In the genomic region with DNA sequence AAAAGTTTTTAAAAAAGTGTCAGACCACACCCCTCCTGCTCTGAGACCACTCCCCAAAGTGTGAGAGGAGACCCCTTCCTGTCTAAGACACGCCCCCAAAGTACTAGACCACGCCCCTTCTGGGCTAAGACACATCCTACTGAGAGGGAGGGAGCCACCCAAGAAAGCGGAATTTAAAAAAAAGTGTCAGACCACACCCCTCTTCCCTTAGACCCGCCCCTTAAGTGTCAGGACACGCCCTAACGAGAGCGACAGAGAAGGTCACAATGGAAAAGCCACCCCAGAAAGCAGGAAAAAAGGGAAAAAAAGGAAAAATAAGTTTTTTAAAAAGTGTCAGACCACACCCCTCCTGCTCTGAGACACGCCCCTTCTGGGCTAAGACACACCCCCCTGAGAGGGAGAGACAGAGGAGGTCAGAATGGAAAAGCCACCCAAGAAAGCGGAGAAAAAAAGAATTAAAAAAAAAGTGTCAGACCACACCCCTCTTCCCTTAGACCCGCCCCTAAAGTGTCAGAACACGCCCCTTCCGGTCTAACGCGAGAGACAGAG, we compare ENCODE assay signal across 8 mouse cellular contexts. TPM values are rescaled to one million over a fixed set of nuclear protein-coding genes. Genes with fewer than 3 reads are reported as not detected.
DNase-seq lines count a peak whose midpoint lies in the region; ATAC-seq and TF ChIP-seq lines count a peak whose summit lies in the region.
"Had no signal": no experiment of that assay in that cellular context is flagged by ENCODE, and none has a peak within 500 bp of the region (broad histone marks: within the 10 kb centered on the region; RNA-seq: fewer than 3 reads in every experiment).

No protein-coding gene starts in this region.

- WGBS in lung, adult 2 months, result 49% methylated on average over 14 of the region's 14 CpGs
- WGBS in liver, embryonic 13.5 days (ENCODE audit: insufficient replicate concordance), result 36% methylated on average over 14 of the region's 14 CpGs

- intact Hi-C loops in heart, postnatal 10 days (cut with DNase I), result no loop called here

- H3K4me3 ChIP-seq in lung, adult 2 months (replicated peaks; ENCODE audit: extremely low read depth, low read depth, low read length), result no peak overlapping the region
- H3K4me3 ChIP-seq in liver, embryonic 13.5 days (replicated peaks), result no peak overlapping the region

- peak; percentile 29 for DNase-seq in lung, adult 2 months
- no peak for DNase-seq in lung, postnatal 14 days
- peak; percentile 71 for DNase-seq in T-cell, adult 2 months (ENCODE audit: low spot score)
- DNase-seq in embryo, embryonic 11 days, result peak; percentile 85
- DNase-seq in heart, postnatal 10 days, result peak; percentile 38 to 41
- peak; percentile 48 for DNase-seq in liver, embryonic 13.5 days
- peak; percentile 37 for DNase-seq in right cerebral cortex, postnatal 4 days

- TF ChIP-seq POLR2A in lung, adult 2 months (IDR thresholded peaks at IDR 0.05; ENCODE audit: borderline replicate concordance, extremely low read depth, low read depth, low read length), result no peak

- H3K27ac ChIP-seq in liver, embryonic 13.5 days, result no peak overlapping the region

- ATAC-seq in liver, embryonic 13.5 days (ENCODE audit: low read depth), result no peak

- no peak overlapping the region for H3K9ac ChIP-seq in liver, embryonic 13.5 days

- no peak overlapping the region for H3K4me2 ChIP-seq in liver, embryonic 13.5 days

- no peak for TF ChIP-seq CTCF in lung, adult 2 months (IDR thresholded peaks at IDR 0.05; ENCODE audit: insufficient read depth, low read length)

- no peaks in the 10 kb centered on the region for H3K4me1 ChIP-seq in lung, adult 2 months (ENCODE audit: control insufficient read depth, insufficient read depth, low read length)
- no peaks in the 10 kb centered on the region for H3K4me1 ChIP-seq in liver, embryonic 13.5 days (replicated peaks)

- H3K36me3 ChIP-seq in liver, embryonic 13.5 days, result peaks cover 50% of the 10 kb centered on the region

- peaks cover 53% of the 10 kb centered on the region for H3K9me3 ChIP-seq in liver, embryonic 13.5 days (replicated peaks)

- no peaks in the 10 kb centered on the region for H3K27me3 ChIP-seq in liver, embryonic 13.5 days

RNA-seq across cellular contexts. Expression of a gene that starts 14.5 kb away (rescaled TPM):
- polyA plus RNA-seq in lung, adult 2 months (2012; rRNA removed), result not detected in 2 replicates
- not detected for total RNA-seq in heart, postnatal 10 days (2021)
- polyA plus RNA-seq in liver, embryonic 13.5 days (2015; fragmentation: Nextera tagmentation; extraction: Ambion mirVana), result not detected in 2 replicates
- polyA plus RNA-seq: neural tube, embryonic 14.5 days had no signal

RNA-seq across cellular contexts. Expression of a gene that starts 44.5 kb away (rescaled TPM):
- polyA plus RNA-seq in lung, adult 2 months (2012; rRNA removed), result not detected in 2 replicates
- not detected for total RNA-seq in heart, postnatal 10 days (2021)
- polyA plus RNA-seq in liver, embryonic 13.5 days (2015; fragmentation: Nextera tagmentation; extraction: Ambion mirVana), result not detected in 2 replicates
- polyA plus RNA-seq: neural tube, embryonic 14.5 days had no signal
